Mouse (Mus musculus) right cerebral cortex, postnatal 14 days (tissue): ENCODE results near the gene Gnb1.
"Not testable (repeated sequence)": the region's sequence is repeated elsewhere in the genome, so short reads cannot be mapped to it uniquely, and the experiment has no call there.

ENCODE experiments used
- DNase-seq: peaks from one replicate; pipeline ENCODE4 v3.0.0; 2022

Gene Gnb1

DNA sequence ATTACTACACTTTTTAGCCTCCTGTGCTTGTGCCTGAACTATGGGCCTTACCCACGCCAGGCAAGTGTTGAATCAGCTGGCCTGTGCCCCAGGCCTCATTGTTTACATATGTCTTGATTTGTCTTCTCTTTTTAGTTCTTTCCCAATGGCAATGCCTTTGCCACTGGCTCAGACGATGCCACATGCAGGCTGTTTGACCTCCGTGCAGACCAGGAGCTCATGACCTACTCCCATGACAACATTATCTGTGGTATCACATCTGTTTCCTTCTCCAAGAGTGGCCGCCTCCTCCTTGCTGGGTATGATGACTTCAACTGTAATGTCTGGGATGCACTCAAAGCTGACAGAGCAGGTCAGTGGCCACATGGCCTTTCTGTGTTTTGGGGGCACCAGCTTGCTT is 63.7 kb downstream of the Gnb1 start:
- no peak for DNase-seq

- no peak for DNase-seq
These were observed 64.3 kb downstream of the Gnb1 start for GRCm38 (mm10) chr4:155555464-155555863.

- DNase-seq: no peak
These were observed 68.3 kb downstream of the Gnb1 start for GRCm38 (mm10) chr4:155559454-155559853.

DNA sequence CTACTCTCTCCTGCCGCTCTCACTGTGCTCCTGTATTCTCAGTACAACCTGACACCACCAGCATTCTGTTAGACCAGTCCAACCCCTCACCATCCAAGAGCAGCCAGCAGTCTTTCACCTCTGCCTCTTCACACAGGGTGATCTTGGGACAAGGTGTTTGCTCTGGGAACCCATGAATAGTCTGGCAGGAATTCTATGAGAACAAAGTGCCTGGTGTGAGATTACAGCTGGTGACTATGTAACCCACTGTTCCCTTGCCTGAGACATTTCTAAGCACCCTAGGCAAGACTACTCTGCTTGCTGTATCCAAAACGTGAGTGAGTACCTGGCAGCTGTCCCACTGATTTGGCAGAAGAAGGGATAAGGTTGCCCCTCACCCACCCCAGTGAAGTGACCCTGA is 69.8 kb downstream of the Gnb1 start:
- DNase-seq: no peak

DNA sequence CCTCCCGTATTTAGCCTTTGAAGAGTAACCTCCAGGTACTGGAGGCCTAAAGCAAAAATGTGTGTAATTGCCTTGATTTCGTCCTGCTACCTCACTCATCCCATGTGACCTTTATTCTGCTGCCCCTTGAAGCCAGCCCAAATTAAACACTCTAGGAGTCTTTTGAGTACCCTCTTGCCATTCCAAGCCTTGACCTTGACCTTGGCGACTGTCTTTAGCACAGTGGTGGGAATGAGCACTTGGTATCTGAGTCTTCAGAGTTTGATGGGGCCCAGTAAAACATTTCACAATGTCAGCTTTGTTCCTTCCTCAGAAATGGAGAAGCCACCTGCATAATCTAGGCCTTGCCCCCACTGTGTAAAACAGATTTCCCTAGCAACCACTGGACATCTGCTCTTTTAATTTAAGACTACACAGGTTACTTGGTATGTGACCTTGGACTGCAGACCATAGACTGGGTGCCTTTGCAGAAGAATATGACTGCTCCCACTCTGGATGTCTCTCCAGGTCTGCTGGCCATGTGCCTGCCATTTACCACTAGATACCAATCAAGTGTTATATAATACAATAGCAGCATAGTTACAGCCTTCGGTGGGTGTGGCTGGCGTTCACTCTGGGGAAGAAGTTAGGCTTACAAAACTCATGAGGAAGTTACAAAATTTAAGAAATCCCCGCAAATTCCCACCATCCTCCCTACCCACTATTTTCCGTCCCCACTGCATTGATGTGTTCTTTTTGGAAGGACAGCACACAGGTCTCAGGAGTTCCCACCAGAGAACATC is 70.7 kb downstream of the Gnb1 start, which contains the start of gene Nadk:
Gene Nadk (plus strand): TSS at position 718 of the 782 bp plus-strand sequence.
- no peak for DNase-seq

DNA sequence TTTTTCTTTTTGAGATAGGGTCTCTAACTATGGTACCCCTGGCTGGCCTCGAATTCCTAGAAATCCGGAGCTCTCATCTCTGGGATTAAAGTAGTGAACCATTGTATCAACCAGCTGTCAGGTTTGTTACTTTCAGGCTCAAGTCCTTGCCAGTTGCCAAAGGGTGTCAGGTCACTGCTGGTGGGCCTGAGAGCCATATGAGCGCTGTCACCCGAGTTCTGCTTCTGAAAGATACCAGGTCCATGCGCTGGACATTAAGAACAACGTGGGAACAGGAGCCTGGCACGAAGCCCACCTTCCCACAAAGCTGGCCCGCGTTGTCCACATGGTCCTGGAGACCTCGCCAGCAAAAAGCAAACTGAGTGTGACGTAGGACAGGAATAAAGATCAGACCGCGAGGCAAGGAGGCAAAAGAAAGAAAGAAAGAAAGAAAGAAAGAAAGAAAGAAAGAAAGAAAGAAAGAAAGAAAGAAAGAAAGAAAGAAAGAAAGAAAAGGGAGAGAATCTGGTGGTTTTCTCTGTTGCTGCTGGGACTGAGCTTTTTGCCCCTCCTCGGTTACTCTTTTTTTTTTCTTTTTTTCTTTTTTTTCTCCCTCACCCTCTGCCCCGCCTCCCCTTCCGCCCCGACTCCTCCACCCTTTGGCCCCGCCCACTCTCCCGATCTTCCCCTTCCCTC is 71.7 kb downstream of the Gnb1 start:
- peak; percentile 62 for DNase-seq

DNA sequence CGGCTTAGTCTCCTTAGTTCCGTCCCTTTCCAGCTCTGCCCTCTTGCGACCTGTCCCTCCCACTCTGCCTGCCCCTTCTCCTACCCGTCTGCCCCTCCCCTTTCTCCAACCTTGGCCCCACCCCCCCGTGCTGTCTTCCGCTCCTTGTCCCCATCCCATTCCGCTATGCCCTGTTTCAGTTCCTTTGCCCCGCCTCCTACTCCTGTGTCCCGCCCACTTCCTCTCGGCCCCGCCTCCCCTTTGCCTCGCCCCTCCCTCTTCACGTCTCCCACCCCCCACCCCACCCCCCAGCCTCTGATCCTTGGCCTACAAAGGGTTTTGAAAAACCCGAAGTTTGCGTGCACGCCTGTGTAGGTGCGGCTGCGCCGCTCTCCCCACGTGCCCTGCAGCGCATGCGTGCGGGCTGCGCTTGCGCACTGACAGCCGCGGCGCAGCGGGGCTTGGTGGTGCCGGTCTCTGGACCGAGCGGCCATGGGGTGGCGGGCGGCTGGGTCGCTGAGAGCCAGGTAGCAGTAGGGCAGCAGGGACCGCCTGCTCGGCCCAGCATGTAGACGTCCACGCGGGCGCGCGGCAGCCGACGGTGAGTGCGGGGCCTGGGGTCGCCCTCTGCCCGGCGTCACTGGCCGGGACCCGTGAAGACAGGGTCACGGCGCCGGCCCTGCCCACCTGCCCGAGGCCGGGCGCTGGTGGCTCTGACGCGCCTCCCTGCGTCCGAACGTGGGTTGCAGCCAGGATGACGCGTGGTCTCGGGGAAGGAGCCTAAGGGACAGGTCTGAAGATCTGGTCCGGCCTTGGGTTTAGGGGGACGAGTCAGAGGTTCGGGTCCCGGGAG is 72.5 kb downstream of the Gnb1 start:
- DNase-seq: peak; percentile 90

GRCm38 (mm10) chr4:155564315-155565069 is 73.3 kb downstream of the Gnb1 start:
- DNase-seq: no peak

- DNase-seq: no peak
These were observed 75.4 kb downstream of the Gnb1 start for GRCm38 (mm10) chr4:155566555-155566954.

DNA sequence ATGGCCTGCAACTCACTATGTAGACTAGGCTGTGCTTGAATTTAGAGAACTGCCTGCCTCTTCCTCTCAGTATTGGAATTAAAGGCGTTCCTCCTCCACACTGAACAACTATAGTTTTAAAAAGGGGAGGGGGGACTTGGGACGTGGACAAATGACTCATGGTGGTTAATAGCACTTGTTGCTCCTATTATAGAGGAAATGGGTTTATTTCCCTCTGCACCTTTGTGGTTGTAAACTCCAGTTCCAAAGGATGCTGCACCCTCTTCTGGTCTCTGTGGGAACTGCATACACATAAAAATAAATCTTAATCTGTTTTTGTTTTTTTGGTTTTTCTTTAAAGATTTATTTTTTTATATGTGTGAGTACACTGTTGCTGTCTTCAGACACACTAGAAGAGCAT is 77.0 kb downstream of the Gnb1 start:
- DNase-seq: no peak

GRCm38 (mm10) chr4:155568632-155569370 is 77.6 kb downstream of the Gnb1 start:
- no peak for DNase-seq

DNA sequence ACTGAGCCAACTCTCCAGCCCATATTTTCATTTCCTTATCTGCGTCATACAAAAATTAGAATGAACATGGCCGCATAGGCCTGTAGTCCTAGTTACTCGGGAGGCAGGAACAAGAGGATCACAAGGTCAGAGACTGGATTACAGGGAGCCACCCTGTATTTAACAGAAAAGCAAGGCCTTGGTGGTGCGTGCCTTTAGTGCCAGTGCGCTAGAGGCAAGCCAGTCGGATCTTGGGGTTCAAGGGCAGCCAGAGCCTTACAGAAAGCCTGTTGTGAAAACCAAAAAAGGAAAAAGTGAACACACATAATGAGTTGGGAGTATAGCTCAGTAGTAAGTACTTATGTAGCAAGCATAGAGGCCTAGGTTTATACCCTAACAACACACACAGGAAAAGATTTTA is 78.7 kb downstream of the Gnb1 start:
- no peak for DNase-seq

DNA sequence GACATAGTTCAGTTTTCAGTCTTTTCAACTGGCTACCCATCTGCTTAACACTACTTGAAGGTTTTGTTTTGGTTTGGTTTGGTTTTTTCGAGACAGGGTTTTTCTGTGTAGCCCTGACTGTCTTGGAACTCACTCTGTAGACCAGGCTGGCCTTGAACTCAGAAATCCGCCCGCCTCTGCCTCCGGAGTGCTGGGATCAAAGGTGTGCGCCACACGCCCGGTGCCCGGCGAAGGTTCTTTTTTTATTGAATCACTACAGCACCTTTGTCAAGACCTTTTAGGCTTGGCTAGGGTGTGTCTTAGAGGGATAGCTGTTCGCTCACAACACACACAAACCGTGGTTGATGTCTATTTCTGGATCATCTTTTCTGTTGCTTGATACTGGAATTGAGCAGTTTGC is 79.2 kb downstream of the Gnb1 start:
- not testable (repeated sequence) for DNase-seq

DNA sequence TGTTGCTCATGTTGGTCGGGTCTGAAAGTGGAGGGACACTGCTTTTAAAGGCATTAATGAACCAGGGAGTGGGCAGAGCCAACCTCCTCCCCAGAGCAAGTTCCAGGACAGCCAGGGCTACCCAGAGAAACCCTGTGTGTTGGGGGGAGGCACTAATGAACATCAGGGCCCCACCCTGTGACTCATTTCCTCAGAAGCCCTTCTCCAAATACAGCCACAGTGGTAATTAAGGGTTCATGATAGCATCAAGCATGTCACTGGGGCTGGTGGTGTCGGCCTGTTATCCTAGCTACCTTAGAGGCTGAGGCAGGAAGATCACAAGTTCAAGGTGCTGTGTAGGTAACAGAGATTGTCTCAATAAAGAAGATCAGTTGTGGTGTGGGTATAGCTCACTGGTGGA is 80.3 kb downstream of the Gnb1 start:
- DNase-seq: no peak

- no peak for DNase-seq
These were observed 82.0 kb downstream of the Gnb1 start for GRCm38 (mm10) chr4:155573155-155573554.

DNA sequence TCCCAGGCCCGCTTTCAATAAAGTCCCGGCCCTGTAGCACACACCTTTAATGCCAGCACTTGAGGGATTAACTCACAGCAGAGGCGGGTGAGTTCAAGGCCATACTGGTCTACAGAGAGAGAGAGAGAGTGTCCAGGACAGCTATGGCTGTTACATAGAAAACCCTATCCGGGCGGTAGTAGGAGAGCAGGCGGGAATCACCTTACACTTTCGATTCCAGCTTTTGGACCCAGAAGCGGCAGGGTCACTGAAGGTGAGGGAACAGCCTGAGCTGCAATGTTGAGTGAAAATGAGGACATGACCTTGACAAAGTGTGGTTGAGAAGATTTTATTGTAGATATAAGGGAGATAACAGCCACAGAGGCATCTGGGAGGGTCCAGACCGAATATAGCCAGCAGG is 82.7 kb downstream of the Gnb1 start:
- no peak for DNase-seq

- no peak for DNase-seq
These were observed 83.8 kb downstream of the Gnb1 start for GRCm38 (mm10) chr4:155574931-155575330.

GRCm38 (mm10) chr4:155575521-155575920 is 84.4 kb downstream of the Gnb1 start:
- no peak for DNase-seq

GRCm38 (mm10) chr4:155577132-155577531 is 86.0 kb downstream of the Gnb1 start:
- no peak for DNase-seq

GRCm38 (mm10) chr4:155577741-155578140 is 86.6 kb downstream of the Gnb1 start:
- no peak for DNase-seq

DNA sequence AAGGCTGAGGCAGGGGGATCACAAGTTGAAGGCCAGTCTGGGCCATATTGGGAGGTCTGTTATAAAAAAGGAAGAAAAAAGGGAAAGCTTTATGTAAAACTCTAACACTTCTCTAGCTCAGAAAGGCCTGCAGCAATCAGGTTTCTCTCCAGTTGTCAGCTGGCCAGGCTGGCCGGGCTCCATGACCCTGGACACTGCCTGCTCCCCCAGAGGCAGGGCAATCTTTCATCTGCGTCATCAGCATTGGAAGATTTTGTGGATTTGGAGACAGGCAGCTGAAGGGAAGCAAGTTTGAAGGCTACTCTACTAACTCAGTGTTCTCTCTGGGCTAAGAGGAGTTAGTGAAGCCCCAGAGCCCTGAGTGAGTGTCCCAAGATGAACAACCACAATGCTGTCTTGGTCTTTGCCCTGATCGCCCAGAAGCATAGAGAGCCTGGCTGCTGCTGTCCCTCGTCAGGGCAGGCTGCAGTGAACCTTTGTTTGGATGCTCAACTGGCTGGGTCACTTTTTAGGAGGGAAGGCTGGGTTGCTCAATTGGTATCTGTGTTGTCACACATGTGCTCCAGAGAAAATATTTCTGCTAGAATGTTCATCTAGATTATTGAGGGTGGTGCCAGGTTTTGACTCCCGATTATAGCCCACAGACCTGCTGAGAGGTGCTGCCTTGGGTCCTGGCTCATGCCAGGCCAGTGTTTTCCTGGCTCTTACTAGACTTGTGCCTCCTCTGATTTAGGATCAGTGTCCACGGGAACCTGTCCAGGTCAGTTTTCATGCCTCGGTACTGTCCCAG is 87.4 kb downstream of the Gnb1 start:
- DNase-seq: no peak
